Mouse (Mus musculus) layer of hippocampus, adult 2 months (tissue): ENCODE measurements around the gene Ruvbl2. TPM values are rescaled to one million over a fixed set of nuclear protein-coding genes. Genes with fewer than 3 reads are reported as not detected.

Source experiments
- DNase-seq, 2 experiments: peaks; one replicate each; pipeline ENCODE4 v3.0.0; 2022; ENCODE audit warnings: low spot score in 2 of 2
- H3K27ac ChIP-seq: fragments of 200-600 bp; 2 replicates; pipeline ENCODE4 v1.8.1; 2022
- H3K4me3 ChIP-seq: fragments of 200-600 bp; 2 replicates; pipeline ENCODE4 v1.8.1; 2022; ENCODE audit warnings: mild to moderate bottlenecking
- CTCF ChIP-seq: fragments of 200-600 bp; conservative IDR thresholded peaks from 2 replicates; pipeline ENCODE4 v1.8.1; 2022; ENCODE audit warnings: antibody characterized with exemption, mild to moderate bottlenecking, moderate library complexity
- total RNA-seq, 2 experiments: library from RNA; stranded (reverse); gene quantifications; 2 replicates each; pipeline ENCODE4 v1.2.3; 2021

The Ruvbl2 gene
- total RNA-seq, 2 experiments from 2014 or later, result 35.0 to 37.2 TPM

GRCm38 (mm10) chr7:45458748-45459563 is 21.1 kb upstream of the Ruvbl2 start:
- DNase-seq, result peak; percentile 57 to 79
- peak overlapping the region; percentile 94 for H3K27ac ChIP-seq
- no peak for TF ChIP-seq CTCF
- peak overlapping the region; percentile 96 for H3K4me3 ChIP-seq

- H3K27ac ChIP-seq, result peak overlapping the region; percentile 72
- DNase-seq, result no peak
- peak overlapping the region; percentile 96 for H3K4me3 ChIP-seq
- no peak for TF ChIP-seq CTCF
Measured at GRCm38 (mm10) chr7:45457204-45458060, 19.5 kb upstream of the Ruvbl2 start.

GRCm38 (mm10) chr7:45456721-45457203 is 18.9 kb upstream of the Ruvbl2 start:
- DNase-seq, result no peak
- H3K27ac ChIP-seq, result peak overlapping the region; percentile 72
- no peak overlapping the region; the same call in 1 of the 2 replicates for H3K4me3 ChIP-seq
- no peak for TF ChIP-seq CTCF

- no peak for DNase-seq
- H3K4me3 ChIP-seq, result no peak overlapping the region
- no peak for TF ChIP-seq CTCF
- peak overlapping the region; percentile 72; the same call in 1 of the 2 replicates for H3K27ac ChIP-seq
Measured at GRCm38 (mm10) chr7:45455932-45456696, 18.2 kb upstream of the Ruvbl2 start.

- H3K4me3 ChIP-seq, result no peak overlapping the region
- H3K27ac ChIP-seq, result no peak overlapping the region
- DNase-seq, result no peak
- TF ChIP-seq CTCF, result no peak
Measured at GRCm38 (mm10) chr7:45454971-45455370, 17.1 kb upstream of the Ruvbl2 start.

- TF ChIP-seq CTCF, result peak; percentile 96
- peak; percentile 84 to 91 for DNase-seq
- H3K27ac ChIP-seq, result peak overlapping the region; percentile 86
- peak overlapping the region; percentile 53 for H3K4me3 ChIP-seq
Measured at GRCm38 (mm10) chr7:45451344-45451982, 13.6 kb upstream of the Ruvbl2 start.

GRCm38 (mm10) chr7:45449974-45450373 is 12.1 kb upstream of the Ruvbl2 start:
- H3K27ac ChIP-seq, result no peak overlapping the region
- no peak overlapping the region for H3K4me3 ChIP-seq
- no peak for TF ChIP-seq CTCF
- DNase-seq, result no peak

GRCm38 (mm10) chr7:45447325-45447990 is 9.6 kb upstream of the Ruvbl2 start:
- peak; percentile 67 for TF ChIP-seq CTCF
- no peak for DNase-seq
- no peak overlapping the region for H3K27ac ChIP-seq
- no peak overlapping the region; the same call in 1 of the 2 replicates for H3K4me3 ChIP-seq

- Histone ChIP-seq H3K27ac (no peak overlapping the region), H3K4me3 (no peak overlapping the region)
- no peak for TF ChIP-seq CTCF
- no peak for DNase-seq
Measured at GRCm38 (mm10) chr7:45446589-45446988, 8.7 kb upstream of the Ruvbl2 start.

- TF ChIP-seq CTCF, result no peak
- H3K27ac ChIP-seq, result no peak overlapping the region
Measured at GRCm38 (mm10) chr7:45443526-45444420, 5.9 kb upstream of the Ruvbl2 start.

GRCm38 (mm10) chr7:45437046-45437445 is 850 bp downstream of the Ruvbl2 start:
- H3K4me3 ChIP-seq, result no peak overlapping the region
- TF ChIP-seq CTCF, result no peak
- DNase-seq, result no peak
- H3K27ac ChIP-seq, result no peak overlapping the region

More at GRCm38 (mm10) chr7:45443526-45444420, 5.9 kb upstream of the Ruvbl2 start:
- H3K4me3 ChIP-seq, result no peak overlapping the region
- no peak for DNase-seq
